Mouse (Mus musculus) G1E (cell line): ENCODE measurements around the gene Nln. TPM values are rescaled to one million over a fixed set of nuclear protein-coding genes. Genes with fewer than 3 reads are reported as not detected.

Experiments
- ATAC-seq: 2 replicates; pipeline ENCODE4 v1.8.0; 2016; ENCODE audit warnings: mild to moderate bottlenecking; ENCODE audit not compliant: insufficient number of reproducible peaks, poor library complexity, low FRiP score, severe bottlenecking; ENCODE audit errors: extremely low read depth
- DNase-seq: peaks from one replicate; pipeline ENCODE4 v3.0.0; 2012; ENCODE audit warnings: low spot score
- H3K27me3 ChIP-seq: 2 replicates; pipeline ENCODE4 v1.6.1; 2012; ENCODE audit warnings: mild to moderate bottlenecking, low read length, inconsistent platforms; ENCODE audit not compliant: insufficient read depth
- H3K36me3 ChIP-seq: replicated peaks from 2 replicates; pipeline ENCODE3; 2012; ENCODE audit warnings: mild to moderate bottlenecking, inconsistent platforms
- H3K4me1 ChIP-seq: 2 replicates; pipeline ENCODE4 v1.6.1; 2012; ENCODE audit warnings: low read depth, low read length, inconsistent platforms, mixed read lengths; ENCODE audit not compliant: insufficient read depth
- H3K4me3 ChIP-seq: 2 replicates; pipeline ENCODE4 v1.5.1; 2012; ENCODE audit warnings: low read depth, mild to moderate bottlenecking, inconsistent platforms, low read length, moderate library complexity, mixed read lengths
- H3K9me3 ChIP-seq: replicated peaks from 2 replicates; pipeline ENCODE4 v1.6.1; 2012; ENCODE audit warnings: inconsistent platforms
- CTCF ChIP-seq: IDR thresholded peaks from 2 replicates; pipeline ENCODE4 v1.5.1; 2012; ENCODE audit warnings: low read depth, low read length, inconsistent platforms, mixed read lengths
- GATA1 ChIP-seq: IDR thresholded peaks from 2 replicates; pipeline ENCODE4 v1.6.1; 2012; ENCODE audit warnings: borderline replicate concordance, low read length, inconsistent platforms, mixed read lengths
- GATA2 ChIP-seq: IDR thresholded peaks from 2 replicates; pipeline ENCODE4 v1.6.1; 2012; ENCODE audit warnings: low read depth, low read length, inconsistent platforms, borderline replicate concordance
- POLR2AphosphoS5 ChIP-seq: IDR thresholded peaks from 2 replicates; pipeline ENCODE4 v1.6.1; 2012; ENCODE audit warnings: low read depth, low read length, inconsistent platforms; ENCODE audit not compliant: insufficient replicate concordance
- TAL1 ChIP-seq: conservative IDR thresholded peaks from 2 replicates; pipeline ENCODE4 v1.6.1; 2012; ENCODE audit warnings: low read depth, low read length, inconsistent platforms, mixed read lengths
- polyA plus RNA-seq: library from polyadenylated mRNA; stranded (reverse); fragments of >175 nt; gene quantifications from 2 replicates; pipeline ENCODE4 v1.2.3, GENCODE M21; 2012
- total RNA-seq, 2 experiments: library from RNA; stranded (forward) in 1 of 2; stranded (reverse) in 1 of 2; fragments of 200-1000 nt in 1 of 2; fragments of >200 nt in 1 of 2; fragmentation: Nextera tagmentation in 1 of 2; gene quantifications; 2 replicates each; pipeline ENCODE4 v1.2.3; 2014 to 2017

Nln gene
- total and polyA plus RNA-seq, 3 experiments = 15.4 to 31.7 (median 17.6) TPM

DNA sequence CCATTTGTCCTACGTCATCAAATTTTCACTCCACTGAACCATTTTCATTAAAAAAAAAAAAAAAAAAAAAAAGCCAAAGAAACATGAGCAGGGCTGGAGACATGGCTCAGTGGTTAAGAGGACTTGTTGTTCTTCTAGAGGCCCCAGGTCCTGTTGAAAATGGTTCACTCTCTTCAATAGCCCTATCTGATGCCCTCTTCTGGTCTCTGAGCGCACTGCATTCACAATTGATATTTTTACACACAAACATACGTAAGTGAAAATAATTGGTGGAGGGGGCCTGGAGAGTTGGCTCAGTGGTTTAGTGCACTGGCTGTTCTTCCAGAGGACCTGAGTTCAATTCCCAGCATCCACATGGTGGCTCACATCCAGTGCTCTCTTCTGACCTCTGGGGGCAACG is 4.4 kb upstream of the Nln start:
- Histone ChIP-seq H3K9me3 (no peaks in the 10 kb centered on the region), H3K4me3 (no peak overlapping the region), H3K4me1 (peaks cover 14% of the 10 kb centered on the region), H3K27me3 (peaks cover 31% of the 10 kb centered on the region), H3K36me3 (no peaks in the 10 kb centered on the region)
- ATAC-seq (no peak), DNase-seq (no peak)
- no peak for TF ChIP-seq GATA2
- TF ChIP-seq CTCF = no peak
- no peak for TF ChIP-seq TAL1
- no peak for TF ChIP-seq GATA1
- TF ChIP-seq POLR2AphosphoS5 = no peak

- DNase-seq (no peak), ATAC-seq (no peak)
Observed at GRCm38 (mm10) chr13:104112266-104112900, 3.0 kb upstream of the Nln start.

GRCm38 (mm10) chr13:104110526-104110925 is 1.1 kb upstream of the Nln start:
- Histone ChIP-seq H3K36me3 (peaks cover 5% of the 10 kb centered on the region), H3K4me3 (no peak overlapping the region), H3K4me1 (peaks cover 20% of the 10 kb centered on the region), H3K9me3 (no peaks in the 10 kb centered on the region), H3K27me3 (peaks cover 27% of the 10 kb centered on the region)
- DNase-seq = no peak
- TF ChIP-seq POLR2AphosphoS5 (no peak), TAL1 (no peak), GATA1 (no peak), GATA2 (no peak), CTCF (no peak)
- no peak for ATAC-seq

More at GRCm38 (mm10) chr13:104112266-104112900, 3.0 kb upstream of the Nln start:
- no peak for TF ChIP-seq TAL1
- no peaks in the 10 kb centered on the region for H3K36me3 ChIP-seq
- peaks cover 31% of the 10 kb centered on the region for H3K27me3 ChIP-seq
- no peak overlapping the region for H3K4me3 ChIP-seq
- H3K9me3 ChIP-seq = no peaks in the 10 kb centered on the region
- H3K4me1 ChIP-seq = peaks cover 20% of the 10 kb centered on the region

DNA sequence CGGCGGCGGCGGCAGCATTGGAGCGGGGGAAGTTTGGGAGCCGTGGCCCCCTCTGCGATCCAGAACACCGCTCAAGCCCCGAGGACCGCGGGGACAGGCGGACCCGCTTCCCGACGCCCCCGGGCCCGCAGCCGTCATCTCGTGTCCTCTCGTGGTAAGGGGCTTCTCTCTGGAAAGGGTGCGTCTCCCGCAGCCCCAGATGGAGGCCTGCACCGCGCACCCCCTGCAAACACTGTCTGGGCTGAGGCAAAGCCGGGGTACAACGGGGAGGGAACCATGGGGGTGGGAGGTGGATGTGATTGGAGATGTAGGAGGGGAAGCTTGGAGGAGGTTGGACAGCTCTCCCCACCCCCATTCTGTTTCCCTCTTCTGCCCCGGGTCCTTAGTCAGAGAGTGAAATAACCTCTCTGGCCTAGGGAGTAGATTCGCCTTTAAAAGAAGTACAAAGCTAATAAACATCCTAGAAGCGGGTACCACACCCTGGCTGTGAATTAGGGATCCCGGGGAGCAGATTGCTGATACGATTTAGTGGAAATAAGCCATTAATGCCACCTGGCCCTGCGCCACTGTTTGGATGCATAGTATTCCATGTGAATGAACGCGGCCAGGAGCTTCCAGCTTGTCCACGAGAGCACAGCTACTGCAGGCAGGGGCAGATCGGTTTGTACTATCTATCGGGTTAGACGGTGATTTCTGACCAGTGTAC is 555 bp upstream of the Nln start:
- ATAC-seq (no peak), DNase-seq (peak; percentile 5)

DNA sequence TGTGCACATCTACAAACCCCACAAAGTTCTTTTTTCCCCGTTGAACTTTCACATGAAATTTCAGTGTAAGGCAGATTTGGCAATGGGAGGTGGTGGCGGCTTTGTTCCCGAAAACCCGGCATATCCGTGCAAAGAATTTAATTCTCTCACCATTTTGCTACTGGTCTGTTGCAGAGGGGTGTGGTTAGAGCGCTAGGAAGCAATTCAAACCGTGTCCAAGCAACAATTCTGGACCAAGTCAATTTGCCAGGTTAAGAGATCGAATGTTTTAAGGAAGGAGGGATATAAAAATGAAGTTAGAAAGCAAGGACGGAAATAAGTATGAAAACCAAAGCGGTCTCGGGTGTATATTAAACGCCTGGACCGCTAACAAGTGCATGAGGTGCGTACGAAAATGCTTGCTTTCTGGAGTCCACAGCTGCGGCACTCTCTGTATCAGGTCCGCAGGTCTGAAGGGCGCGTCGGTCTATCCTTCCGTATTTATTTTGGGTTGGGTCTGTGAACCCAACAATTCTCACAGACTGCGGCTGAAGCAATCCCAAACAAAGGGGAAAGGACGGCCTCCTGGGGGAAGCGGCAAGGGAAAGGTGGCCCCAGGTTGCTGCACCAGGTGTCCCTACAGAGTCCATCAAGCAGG is 645 bp downstream of the Nln start:
- DNase-seq (peak; percentile 16), ATAC-seq (no peak)
- Histone ChIP-seq H3K4me1 (peaks cover 20% of the 10 kb centered on the region), H3K27me3 (peaks cover 27% of the 10 kb centered on the region), H3K36me3 (peaks cover 9% of the 10 kb centered on the region), H3K4me3 (peak overlapping the region; percentile 82), H3K9me3 (no peaks in the 10 kb centered on the region)
- no peak for TF ChIP-seq GATA2
- TF ChIP-seq TAL1 = no peak
- TF ChIP-seq POLR2AphosphoS5 = no peak
- TF ChIP-seq CTCF = no peak
- TF ChIP-seq GATA1 = no peak

More for the DNA sequence above, 555 bp upstream of the Nln start:
- no peaks in the 10 kb centered on the region for H3K9me3 ChIP-seq
- no peak for TF ChIP-seq TAL1
- H3K27me3 ChIP-seq = peaks cover 27% of the 10 kb centered on the region
- H3K36me3 ChIP-seq = peaks cover 5% of the 10 kb centered on the region
- peak overlapping the region; percentile 82 for H3K4me3 ChIP-seq
- peaks cover 20% of the 10 kb centered on the region for H3K4me1 ChIP-seq

DNA sequence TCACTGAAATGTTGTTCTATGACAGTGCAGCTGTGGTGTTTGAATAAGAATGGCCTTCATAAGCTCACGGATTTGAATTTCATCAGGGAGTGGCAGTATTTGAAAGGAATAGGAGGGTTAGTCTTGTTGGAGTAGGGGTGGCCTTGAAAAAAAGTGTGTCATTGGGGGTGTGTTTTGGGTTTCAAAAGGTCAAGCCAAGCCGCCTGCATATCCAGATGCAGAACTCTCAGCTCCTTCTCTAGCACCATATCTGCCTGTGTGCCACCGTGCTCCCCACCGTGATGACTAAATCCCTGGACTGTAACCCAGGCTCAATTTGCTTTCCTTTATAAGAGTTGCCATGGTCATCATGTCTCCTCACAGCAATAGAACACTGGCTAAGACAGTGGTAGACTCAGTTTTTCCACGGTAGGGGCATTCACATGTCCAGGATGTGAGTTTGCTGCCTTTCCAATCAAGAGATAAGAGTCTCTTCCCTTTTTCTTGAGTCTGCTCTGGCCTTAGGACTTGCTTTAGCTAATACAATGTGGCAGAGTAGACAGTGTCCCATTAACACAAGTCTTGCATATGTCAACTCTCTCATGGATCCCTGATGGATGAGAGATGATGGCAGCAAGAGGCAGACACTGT is 7.7 kb downstream of the Nln start:
- ATAC-seq (no peak), DNase-seq (no peak)
- Histone ChIP-seq H3K36me3 (peaks cover 18% of the 10 kb centered on the region), H3K9me3 (no peaks in the 10 kb centered on the region), H3K27me3 (no peaks in the 10 kb centered on the region), H3K4me3 (no peak overlapping the region), H3K4me1 (peaks cover 6% of the 10 kb centered on the region)
- TF ChIP-seq GATA2 (no peak), GATA1 (no peak), CTCF (no peak), TAL1 (no peak), POLR2AphosphoS5 (no peak)
